Mouse (Mus musculus): Measurements from ENCODE around the gene Fdxr.

GRCm38 (mm10) chr11:115292631-115293375 is 16.0 kb upstream of the Fdxr start:
- no peak for TF ChIP-seq CTCF (IDR thresholded peaks at IDR 0.05; ENCODE audit: extremely low read depth, insufficient read depth, low read length)
- TF ChIP-seq POLR2A (IDR thresholded peaks at IDR 0.05; ENCODE audit: extremely low read depth, insufficient read depth, low read length): no peak
